Mouse (Mus musculus): Measurements from ENCODE around the gene Htra1.

- TF ChIP-seq CTCF (IDR thresholded peaks at IDR 0.05; ENCODE audit: low read depth) (no peak), EP300 (IDR thresholded peaks at IDR 0.05; ENCODE audit: low read depth) (no peak)
Measured at GRCm38 (mm10) chr7:130890871-130891270, 45.0 kb upstream of the Htra1 start.
